Mouse (Mus musculus): ENCODE measurements around the gene Gnat2.
A peak's percentile ranks its signal among the peaks of the same experiment; 100 is the strongest.

Gnat2 gene

GRCm38 (mm10) chr3:108121101-108121500 is 28.5 kb downstream of the Gnat2 start:
- DNase-seq (ENCODE audit: low spot score): no peak

GRCm38 (mm10) chr3:108123242-108123641 is 30.7 kb downstream of the Gnat2 start:
- no peak for DNase-seq (ENCODE audit: low spot score)

GRCm38 (mm10) chr3:108124131-108124530 is 31.5 kb downstream of the Gnat2 start:
- DNase-seq (ENCODE audit: low spot score): no peak

- DNase-seq (ENCODE audit: low spot score): no peak
These were observed 33.7 kb downstream of the Gnat2 start for GRCm38 (mm10) chr3:108126327-108126726.

- no peak for DNase-seq (ENCODE audit: low spot score)
These were observed 35.9 kb downstream of the Gnat2 start for GRCm38 (mm10) chr3:108128520-108128919.

GRCm38 (mm10) chr3:108129367-108129766 is 36.8 kb downstream of the Gnat2 start:
- DNase-seq (ENCODE audit: low spot score): no peak

GRCm38 (mm10) chr3:108129804-108130203 is 37.2 kb downstream of the Gnat2 start:
- no peak for DNase-seq (ENCODE audit: low spot score)

- DNase-seq (ENCODE audit: low spot score): no peak
These were observed 38.6 kb downstream of the Gnat2 start for GRCm38 (mm10) chr3:108131216-108131615.

- DNase-seq (ENCODE audit: low spot score): no peak
These were observed 39.2 kb downstream of the Gnat2 start for GRCm38 (mm10) chr3:108131821-108132220.

GRCm38 (mm10) chr3:108132484-108132883 is 39.9 kb downstream of the Gnat2 start:
- no peak for DNase-seq (ENCODE audit: low spot score)

GRCm38 (mm10) chr3:108134701-108135100 is 42.1 kb downstream of the Gnat2 start:
- DNase-seq (ENCODE audit: low spot score): no peak

GRCm38 (mm10) chr3:108139113-108139512 is 46.5 kb downstream of the Gnat2 start:
- DNase-seq (ENCODE audit: low spot score): no peak

GRCm38 (mm10) chr3:108140786-108141185 is 48.2 kb downstream of the Gnat2 start:
- DNase-seq (ENCODE audit: low spot score): no peak

GRCm38 (mm10) chr3:108145534-108146445 is 53.2 kb downstream of the Gnat2 start, which contains the start of gene Gnai3:
Gnai3 (minus strand) TSS chr3:108146146.
- DNase-seq (ENCODE audit: low spot score): peak; percentile 81

- DNase-seq (ENCODE audit: low spot score): no peak
These were observed 54.1 kb downstream of the Gnat2 start for GRCm38 (mm10) chr3:108146671-108147070.

GRCm38 (mm10) chr3:108147386-108148235 is 55.0 kb downstream of the Gnat2 start:
- peak; percentile 75 for DNase-seq (ENCODE audit: low spot score)
